Mouse (Mus musculus) E14TG2a.4 (cell line): ENCODE measurements at regions not wholly inside any gene's neighbourhood (a gene's known extent, or its start where the extent isn't known, plus 50 kb on each side); places are given as distances from the start of the nearest gene placed in this dataset.

Source experiments
- CTCF ChIP-seq: conservative IDR thresholded peaks from 2 replicates; pipeline ENCODE4 v1.5.1; 2014; ENCODE audit warnings: low read length
- NANOG ChIP-seq: IDR thresholded peaks from 2 replicates; pipeline ENCODE4 v1.6.1; 2014; ENCODE audit warnings: borderline replicate concordance, low read length, mixed read lengths

GRCm38 (mm10) chr5:134007127-134007771 lies 92.3 kb upstream of the Castor2 start:
- TF ChIP-seq CTCF (no peak), NANOG (no peak)
